In the genomic region with DNA sequence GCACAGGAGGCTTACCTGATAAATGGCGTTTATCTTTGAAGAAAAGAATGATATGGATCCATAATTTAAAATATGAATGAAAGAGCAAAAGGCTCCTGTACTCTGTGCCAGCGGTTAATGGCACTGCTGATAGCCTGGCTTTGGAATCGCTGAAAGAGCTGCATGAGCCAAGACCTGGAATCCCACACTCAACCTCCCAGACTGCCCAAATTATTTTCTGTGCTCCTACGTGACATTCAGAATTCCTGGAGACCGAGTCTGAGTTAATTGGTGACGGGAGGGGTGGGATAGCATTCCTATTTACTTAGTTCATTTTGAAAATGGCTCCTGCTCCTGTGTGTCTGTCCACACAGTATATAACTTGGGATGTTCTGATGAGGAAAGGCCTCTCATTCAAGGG, we compare ENCODE assay signal across 22 mouse cellular contexts.
DNase-seq lines count a peak whose midpoint lies in the region; ATAC-seq and TF ChIP-seq lines count a peak whose summit lies in the region.
"Had no signal": no experiment of that assay in that cellular context is flagged by ENCODE, and none has a peak within 500 bp of the region (broad histone marks: within the 10 kb centered on the region; RNA-seq: fewer than 3 reads in every experiment).

No protein-coding gene starts in this region.

- no peak overlapping the region for H3ac ChIP-seq in myocyte (ENCODE audit: control insufficient read depth, insufficient read length)

- peak overlapping the region; percentile 66 for H3K4me2 ChIP-seq in myocyte (ENCODE audit: low read depth)
- H3K4me2 ChIP-seq: embryonic facial prominence, embryonic 13.5 days; embryonic facial prominence, embryonic 15.5 days; forebrain, embryonic 15.5 days had no signal

- H3K9me3 ChIP-seq in heart, embryonic 10.5 days, result no peaks in the 10 kb centered on the region
- H3K9me3 ChIP-seq: embryonic facial prominence, embryonic 13.5 days; embryonic facial prominence, embryonic 15.5 days; forebrain, embryonic 15.5 days had no signal

- H3K4me3 ChIP-seq in heart, embryonic 10.5 days, result no peak overlapping the region
- H3K4me3 ChIP-seq in myocyte, result peak overlapping the region; percentile 23
- H3K4me3 ChIP-seq: embryonic facial prominence, embryonic 13.5 days; embryonic facial prominence, embryonic 15.5 days; forebrain, embryonic 15.5 days had no signal

- no peak for ATAC-seq in CD4-positive, CD25-positive, alpha-beta regulatory T cell, adult 4 months
- ATAC-seq: forebrain, embryonic 15.5 days; forebrain, postnatal 0 days had no signal

- DNase-seq in heart, adult 11 months, result peak; percentile 76
- DNase-seq in heart, embryonic 10.5 days (ENCODE audit: low spot score), result no peak
- peak; percentile 83 for DNase-seq in Muller cell, postnatal 12 days (ENCODE audit: inconsistent ontology term)
- peak; percentile 60 for DNase-seq in brain, embryonic 14.5 days (ENCODE audit: low read depth)
- DNase-seq in cerebellum, adult 11 months, result no peak
- DNase-seq in frontal cortex, postnatal 10 days (ENCODE audit: low spot score in 2 of 2), result no peak
- DNase-seq: adrenal gland, adult 2 months; adrenal gland, postnatal 10 days; adrenal gland, postnatal 25 days; B cell, adult 2 months; cerebellum, adult 18-20 months; cerebellum, adult 8-10 months; cerebellum, adult 9-11 months; cerebellum, postnatal 14 days; cerebellum, postnatal 36 days; embryo, embryonic 11 days; forebrain, postnatal 0 days had no signal

- peaks cover 6% of the 10 kb centered on the region for H3K79me2 ChIP-seq in myocyte (ENCODE audit: control insufficient read depth, insufficient read depth)

- no peak for TF ChIP-seq CTCF in brain, embryonic 14.5 days (IDR thresholded peaks at IDR 0.05; ENCODE audit: borderline replicate concordance, extremely low read depth, insufficient read depth, insufficient read length)

- no peaks in the 10 kb centered on the region for H3K36me3 ChIP-seq in heart, embryonic 10.5 days
- H3K36me3 ChIP-seq in myocyte (ENCODE audit: control insufficient read depth, insufficient read depth), result no peaks in the 10 kb centered on the region
- H3K36me3 ChIP-seq: embryonic facial prominence, embryonic 13.5 days; embryonic facial prominence, embryonic 15.5 days; forebrain, embryonic 15.5 days had no signal

- H3K27ac ChIP-seq in heart, embryonic 10.5 days, result no peak overlapping the region
- H3K27ac ChIP-seq: embryonic facial prominence, embryonic 13.5 days; embryonic facial prominence, embryonic 15.5 days; forebrain, embryonic 15.5 days had no signal

- H3K4me1 ChIP-seq in heart, embryonic 10.5 days, result peaks cover 10% of the 10 kb centered on the region
- H3K4me1 ChIP-seq: forebrain, embryonic 15.5 days had no signal

- TF ChIP-seq POLR2A in brain, embryonic 14.5 days (IDR thresholded peaks at IDR 0.05; ENCODE audit: borderline replicate concordance, extremely low read depth, insufficient read depth, insufficient read length, poor library complexity, severe bottlenecking), result no peak
- TF ChIP-seq POLR2A in myocyte (IDR thresholded peaks at IDR 0.05; ENCODE audit: insufficient read length, low read depth), result no peak

- WGBS in heart, embryonic 10.5 days, result 70% methylated on average over 6 of the region's 6 CpGs

- H3K27me3 ChIP-seq in heart, embryonic 10.5 days (ENCODE audit: insufficient read depth, poor library complexity, severe bottlenecking), result no peaks in the 10 kb centered on the region
- no peaks in the 10 kb centered on the region for H3K27me3 ChIP-seq in myocyte (ENCODE audit: control insufficient read depth, insufficient read depth, insufficient read length)
- H3K27me3 ChIP-seq: embryonic facial prominence, embryonic 13.5 days; embryonic facial prominence, embryonic 15.5 days; forebrain, embryonic 15.5 days had no signal

TF ChIP-seq in myocyte, 11 proteins besides CTCF, POLR2A, EP300 and RAD21:
- TF ChIP-seq MYOD1 (IDR thresholded peaks at IDR 0.05; ENCODE audit: control insufficient read depth in 1 of 3, insufficient read length in 2 of 3, low read depth in 2 of 3) (no peak), USF1 (IDR thresholded peaks at IDR 0.05; ENCODE audit: low read depth) (no peak), CEBPB (IDR thresholded peaks at IDR 0.05; ENCODE audit: insufficient read depth, poor library complexity, severe bottlenecking) (no peak), MAX (IDR thresholded peaks at IDR 0.05; ENCODE audit: low read depth) (no peak), TCF3 (IDR thresholded peaks at IDR 0.05; ENCODE audit: insufficient read length, low read depth) (no peak), SRF (IDR thresholded peaks at IDR 0.05; ENCODE audit: control insufficient read depth, insufficient read length, low read depth) (no peak), MYOG (IDR thresholded peaks at IDR 0.05; ENCODE audit: control insufficient read depth in 1 of 3, insufficient read depth in 1 of 3, insufficient read length in 2 of 3, low read depth in 2 of 3) (no peak), POLR2AphosphoS2 (IDR thresholded peaks at IDR 0.05; ENCODE audit: insufficient read length, low read depth) (no peak), TCF12 (IDR thresholded peaks at IDR 0.05; ENCODE audit: insufficient read depth, poor library complexity, severe bottlenecking) (no peak), E2F4 (IDR thresholded peaks at IDR 0.05; ENCODE audit: insufficient read depth) (no peak), REST (IDR thresholded peaks at IDR 0.05; ENCODE audit: insufficient read depth, insufficient read length) (no peak)

Comparison
In these comparisons a context has a peak if more than half of its experiments do, and no peak if none do; other contexts are left out.
1. DNase-seq: peak in heart, adult 11 months (single experiment), Muller cell, postnatal 12 days (single experiment) and brain, embryonic 14.5 days (single experiment); none in heart, embryonic 10.5 days (single experiment), cerebellum, adult 11 months (single experiment) and frontal cortex, postnatal 10 days (0 of 2).